Mouse (Mus musculus): Measurements from ENCODE around the gene Trim46.
A peak's percentile ranks its signal among the peaks of the same experiment; 100 is the strongest.

Gene Trim46

DNA sequence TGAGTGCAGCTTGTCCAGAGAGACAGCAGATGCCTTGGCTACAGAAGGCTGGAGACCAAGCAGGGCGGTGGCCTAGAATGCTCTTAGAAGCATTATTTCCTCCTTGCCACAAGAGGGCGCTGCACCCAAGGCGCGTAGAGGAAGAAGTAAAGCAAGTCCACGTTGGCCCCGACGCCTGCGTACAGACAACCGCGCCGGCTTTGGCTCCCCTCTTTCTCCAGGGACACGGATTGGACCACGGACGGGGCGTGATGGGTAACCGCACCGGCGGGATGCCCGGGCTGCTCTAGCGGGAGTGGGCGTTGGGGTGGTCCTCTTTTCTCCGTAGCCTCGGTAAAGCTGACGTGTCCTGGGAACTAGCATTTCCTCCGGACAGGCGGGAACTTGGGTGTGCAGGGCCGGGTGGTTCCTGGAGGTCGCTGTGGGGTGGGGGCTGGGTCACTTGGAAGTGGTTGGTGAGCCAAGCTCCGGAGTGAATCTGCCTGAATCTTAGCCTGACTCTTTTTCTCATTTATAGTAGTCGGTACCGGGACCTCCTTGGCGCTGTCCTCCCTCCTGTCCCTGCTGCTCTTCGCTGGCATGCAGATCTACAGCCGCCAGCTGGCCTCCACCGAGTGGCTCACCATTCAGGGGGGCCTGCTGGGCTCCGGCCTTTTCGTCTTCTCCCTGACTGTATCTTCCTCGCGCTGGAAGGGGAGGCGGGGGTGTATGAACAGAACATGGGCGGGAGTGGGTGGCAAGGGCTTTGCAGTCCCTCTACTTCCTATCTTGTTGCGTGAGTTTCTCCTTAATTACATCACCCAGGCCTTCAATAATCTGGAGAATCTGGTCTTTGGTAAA is at the start of gene Trim46:
Gene Trim46, minus strand, starts transcription at position 49 of the 840 bp plus-strand sequence.
- DNase-seq, result peak; percentile 91

- DNase-seq, result no peak
Observed at GRCm38 (mm10) chr3:89295685-89296230, 49.6 kb upstream of the Trim46 start.

DNA sequence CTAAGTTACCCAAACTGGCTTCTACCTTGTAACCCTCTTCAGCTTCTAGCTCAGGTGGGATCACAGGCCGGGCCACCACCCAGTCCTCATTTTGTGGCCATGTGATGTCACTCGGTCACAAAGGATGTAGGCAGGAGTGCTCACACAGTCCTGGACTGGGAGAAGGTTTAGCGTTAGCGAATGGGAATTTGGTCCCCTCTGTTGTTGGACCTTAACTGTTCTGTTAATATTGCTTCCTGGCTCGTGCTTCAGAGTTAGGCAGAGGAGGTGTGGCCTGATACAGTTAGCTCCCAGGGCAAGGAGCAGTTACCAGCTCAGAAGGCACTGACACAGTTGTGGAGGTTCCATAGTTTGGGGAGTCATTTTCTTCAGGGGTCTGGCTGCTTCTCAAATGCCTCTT is 48.1 kb upstream of the Trim46 start:
- DNase-seq, result no peak

GRCm38 (mm10) chr3:89293247-89293918 is 47.3 kb upstream of the Trim46 start:
- DNase-seq, result no peak

DNA sequence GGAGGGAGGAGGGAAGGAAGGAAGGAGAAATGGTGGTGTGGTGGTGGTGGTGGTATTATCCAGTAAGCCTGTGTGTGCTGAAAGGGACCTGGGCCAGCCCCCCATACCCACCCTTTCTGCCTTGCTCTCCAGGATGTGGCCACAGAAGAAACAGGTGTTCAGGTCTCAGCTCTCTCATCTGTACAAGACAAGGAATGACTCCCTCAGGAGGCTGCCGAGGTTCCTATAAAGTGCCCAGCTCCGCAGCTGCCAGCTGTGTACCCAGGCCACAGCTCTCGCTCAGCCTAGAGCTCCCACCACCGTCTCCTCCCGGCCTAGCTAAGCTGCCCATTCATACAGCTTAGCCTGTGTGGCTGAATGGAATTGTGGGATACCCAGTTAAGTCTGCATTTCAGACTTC is 46.2 kb upstream of the Trim46 start:
- no peak for DNase-seq

DNA sequence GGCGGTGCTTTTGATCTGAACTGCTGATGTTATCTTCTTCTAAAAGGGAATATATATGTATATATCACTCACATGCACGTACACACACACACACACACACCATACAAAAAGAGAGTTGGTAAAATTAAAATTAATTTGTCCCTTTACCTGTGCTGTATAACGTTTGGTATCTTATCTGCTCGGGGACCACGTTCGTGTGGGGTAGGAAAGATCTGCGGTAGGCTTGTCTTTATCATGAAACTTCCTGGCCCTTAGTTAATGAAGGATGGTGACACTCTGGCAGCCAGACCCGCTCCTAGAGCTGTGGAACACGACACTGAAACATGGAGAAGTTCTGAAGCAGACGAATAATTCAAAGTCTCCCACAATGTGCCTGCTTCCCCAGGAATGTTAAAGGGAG is 45.8 kb upstream of the Trim46 start:
- no peak for DNase-seq

GRCm38 (mm10) chr3:89288503-89288928 is 42.4 kb upstream of the Trim46 start:
- no peak for DNase-seq

DNA sequence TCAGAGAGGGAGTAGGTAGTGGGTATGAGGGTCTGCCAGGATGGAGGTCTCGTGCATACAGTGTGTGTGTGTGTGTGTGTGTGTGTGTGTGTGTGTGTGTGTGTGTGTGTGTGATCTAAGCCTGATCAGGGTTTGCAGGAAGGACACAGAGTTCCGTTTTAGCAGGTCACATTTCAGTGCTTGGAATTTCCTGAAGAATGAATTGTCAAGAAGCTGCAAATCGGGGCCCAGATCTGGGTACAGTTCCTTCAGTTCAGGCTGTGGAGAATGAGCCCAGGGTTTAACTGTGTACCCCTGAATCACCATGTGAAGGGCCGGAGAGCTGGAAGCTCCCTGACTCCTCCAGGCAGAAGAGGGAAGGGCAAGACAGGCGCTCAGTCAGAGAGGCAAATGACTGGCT is 41.2 kb upstream of the Trim46 start:
- DNase-seq, result no peak

DNA sequence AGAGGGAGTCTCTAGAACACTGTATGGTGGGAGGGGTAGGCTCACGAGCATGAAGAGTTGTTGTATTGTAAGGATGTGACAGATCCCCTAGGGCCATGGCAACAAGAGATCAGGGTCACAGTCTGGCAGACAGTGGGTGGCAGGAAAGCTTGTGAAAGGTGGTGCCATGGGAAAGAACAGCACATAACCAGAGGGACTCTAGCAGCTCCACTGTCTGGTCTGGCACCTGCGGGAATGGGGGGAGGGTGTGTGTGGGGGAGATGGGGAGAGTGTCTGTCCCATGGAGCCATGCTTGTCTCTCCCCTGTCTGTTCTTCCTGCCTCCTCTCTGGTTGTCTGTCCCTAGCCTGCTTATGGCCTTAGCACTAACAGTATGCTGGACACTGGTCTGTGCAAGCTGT is 39.4 kb upstream of the Trim46 start:
- no peak for DNase-seq

DNA sequence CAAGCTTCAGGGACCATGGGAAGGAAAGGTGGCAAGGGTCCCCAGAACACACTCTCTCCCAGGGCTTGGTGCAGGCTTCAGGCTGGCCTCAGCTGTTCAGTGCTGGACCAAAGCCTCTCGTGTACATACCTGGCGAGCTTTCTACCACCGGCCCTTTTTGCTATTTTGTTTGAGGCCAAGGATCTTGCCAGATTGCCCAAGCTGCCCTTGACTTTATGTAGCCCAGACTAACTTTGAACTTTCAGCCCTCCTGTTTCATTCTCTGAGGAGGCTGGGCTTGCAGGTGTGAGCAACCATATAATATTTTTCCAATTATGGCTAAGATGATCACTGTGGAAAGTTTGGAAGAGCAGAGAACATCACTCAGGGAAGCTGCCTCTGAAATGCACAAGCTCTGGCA is 38.2 kb upstream of the Trim46 start:
- DNase-seq, result no peak

GRCm38 (mm10) chr3:89282291-89282643 is 36.2 kb upstream of the Trim46 start:
- no peak for DNase-seq

- peak; percentile 82 for DNase-seq
Observed at GRCm38 (mm10) chr3:89281579-89282290, 35.6 kb upstream of the Trim46 start.

- peak; percentile 49 for DNase-seq
Observed at GRCm38 (mm10) chr3:89280606-89281511, 34.8 kb upstream of the Trim46 start, which contains the start of gene Efna1. Gene Efna1 (minus strand): TSS chr3:89281142.

GRCm38 (mm10) chr3:89280050-89280605 is 34.0 kb upstream of the Trim46 start:
- no peak for DNase-seq

GRCm38 (mm10) chr3:89279153-89279890 is 33.2 kb upstream of the Trim46 start:
- peak; percentile 85 for DNase-seq

GRCm38 (mm10) chr3:89278643-89279042 is 32.5 kb upstream of the Trim46 start:
- DNase-seq, result no peak

DNA sequence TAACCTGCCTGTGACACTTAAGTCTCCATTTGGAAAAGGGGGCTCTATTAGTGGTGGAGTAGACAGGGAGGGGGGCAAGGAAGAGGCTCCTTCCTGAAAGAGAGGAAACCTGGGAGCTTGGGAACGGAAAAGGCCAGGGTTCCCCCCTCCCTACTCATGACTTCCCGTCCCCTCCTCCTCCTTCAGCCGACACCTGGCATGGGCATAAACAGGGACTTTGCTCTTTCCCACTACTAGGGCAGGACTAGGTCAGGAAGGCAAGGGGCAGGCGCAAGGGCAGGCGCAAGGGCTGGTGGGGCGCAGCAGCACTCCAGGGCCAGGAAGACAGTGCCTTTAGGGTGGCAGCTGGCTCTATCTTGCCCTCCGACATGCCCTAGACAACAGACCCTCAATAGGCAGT is 32.0 kb upstream of the Trim46 start:
- DNase-seq, result no peak

DNA sequence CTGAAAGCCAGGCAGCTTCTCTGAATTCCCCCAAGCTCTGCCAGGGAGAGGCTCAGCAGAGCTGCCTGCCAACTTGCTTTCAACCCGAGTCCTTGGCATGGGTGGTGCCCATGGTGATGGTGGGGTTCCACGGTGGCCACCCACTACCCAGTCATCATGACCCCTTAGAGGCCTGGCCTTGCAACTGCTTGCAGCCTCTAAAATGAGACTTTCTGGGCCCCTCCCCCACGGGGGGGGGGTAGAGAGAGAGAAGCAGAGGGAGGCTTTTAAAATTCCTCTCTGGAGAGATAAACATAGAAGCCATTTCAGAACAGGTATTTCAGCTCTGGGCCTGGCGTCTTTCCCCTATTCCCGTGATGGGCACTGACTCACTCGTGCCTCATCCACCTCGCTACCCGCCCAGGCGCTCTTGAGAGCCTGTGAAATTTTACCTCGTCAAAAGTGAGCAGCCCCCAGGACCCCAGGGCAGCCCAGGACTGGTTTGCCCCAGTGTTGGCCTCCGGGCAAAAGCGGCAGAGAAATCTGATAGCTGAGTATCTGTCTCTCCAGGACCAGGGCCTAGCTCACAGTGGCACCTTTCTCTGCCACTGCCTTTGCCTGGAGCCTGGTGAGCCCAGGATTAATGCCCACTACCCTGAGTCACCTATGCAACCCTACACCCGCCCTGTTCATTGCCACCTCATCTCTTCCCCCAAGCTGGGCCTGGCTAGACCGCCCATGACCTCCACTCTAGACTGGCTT is 31.3 kb upstream of the Trim46 start:
- DNase-seq, result no peak

DNA sequence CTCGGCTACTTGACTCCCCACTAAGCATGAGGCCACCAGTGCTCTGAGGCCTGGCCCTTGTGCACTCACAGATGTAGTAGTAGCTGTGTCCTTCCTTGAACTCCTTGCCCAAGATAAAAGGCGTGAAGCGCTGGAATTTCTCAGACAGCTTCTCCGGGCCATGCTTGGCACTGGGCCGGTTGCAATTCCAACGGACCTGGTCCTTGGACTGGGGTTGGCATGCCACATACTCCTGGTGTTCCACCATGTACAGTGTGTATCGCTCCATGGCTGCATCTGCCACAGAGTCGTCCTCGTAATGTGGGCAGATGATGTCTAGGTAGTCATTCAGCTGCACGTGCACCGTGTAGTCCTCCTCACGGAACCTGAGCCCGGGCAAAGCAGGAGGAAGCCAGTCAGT is 30.0 kb upstream of the Trim46 start:
- DNase-seq, result no peak

DNA sequence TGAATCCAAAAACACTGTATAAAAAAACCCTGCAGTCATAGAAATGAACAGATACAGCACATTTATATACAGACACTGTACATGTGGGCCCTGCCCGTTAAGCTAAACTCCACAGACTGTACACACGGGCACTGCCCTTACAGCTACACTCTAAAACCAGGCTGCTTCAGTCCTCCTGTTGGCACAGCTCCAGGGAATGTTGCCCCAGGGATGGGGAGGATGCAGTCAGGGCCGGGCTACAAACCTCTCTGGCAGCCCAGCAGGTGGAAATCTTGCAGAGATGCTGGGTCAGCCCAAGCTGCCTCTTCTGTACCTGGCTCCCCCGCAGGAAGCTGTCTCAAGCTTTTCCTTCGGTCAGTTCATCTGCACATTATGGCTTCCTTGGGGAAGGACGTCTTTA is 25.7 kb upstream of the Trim46 start:
- no peak for DNase-seq
